Comparison of ENCODE assay signal across 17 mouse cellular contexts in genomic region chr5:113146656-113147055, GRCm38 (mm10).
A peak's percentile ranks its signal among the peaks of the same experiment; 100 is the strongest.
DNase-seq lines count a peak whose midpoint lies in the region; ATAC-seq and TF ChIP-seq lines count a peak whose summit lies in the region.
"Had no signal": no experiment of that assay in that cellular context is flagged by ENCODE, and none has a peak within 500 bp of the region (broad histone marks: within the 10 kb centered on the region; RNA-seq: fewer than 3 reads in every experiment).

No protein-coding gene starts in this region.

- 57% methylated on average over 2 of the region's 2 CpGs for WGBS in embryonic facial prominence, embryonic 13.5 days
- 81% methylated on average over 2 of the region's 2 CpGs for WGBS in embryonic facial prominence, embryonic 10.5 days
- 23% methylated on average over 2 of the region's 2 CpGs for WGBS in liver, adult 2 months
- WGBS in liver, postnatal 0 days (ENCODE audit: insufficient replicate concordance) = 45% methylated on average over 2 of the region's 2 CpGs
- WGBS in stomach, postnatal 0 days = 43% methylated on average over 2 of the region's 2 CpGs
- WGBS in kidney, adult 2 months = 47% methylated on average over 2 of the region's 2 CpGs

- TF ChIP-seq CTCF in liver, adult 2 months (IDR thresholded peaks at IDR 0.05; ENCODE audit: low read depth, low read length) = no peak
- TF ChIP-seq CTCF in liver, postnatal 0 days (IDR thresholded peaks at IDR 0.05; ENCODE audit: low read depth) = no peak
- TF ChIP-seq CTCF in stomach, postnatal 0 days (IDR thresholded peaks at IDR 0.05; ENCODE audit: low read depth) = 0 out of 2 replicates have a peak, but pooled peaks have one; percentile 2
- no peak for TF ChIP-seq CTCF in kidney, adult 2 months (conservative IDR thresholded peaks at IDR 0.05; ENCODE audit: insufficient read depth, insufficient read length, low read depth, low read length)

- no peak for DNase-seq in embryonic facial prominence, embryonic 10.5 days (ENCODE audit: low spot score)
- DNase-seq in liver, adult 2 months (ENCODE audit: extremely low read depth, low read depth, low spot score) = peak; percentile 47
- DNase-seq in liver, postnatal 0 days = no peak
- DNase-seq in stomach, postnatal 0 days (ENCODE audit: low spot score) = no peak
- DNase-seq in kidney, adult 2 months = no peak
- DNase-seq: adrenal gland, postnatal 25 days; cerebellum, adult 11 months; cerebellum, adult 8-10 months; gastrocnemius, postnatal 36 days; heart, adult 11 months had no signal

- no peak for TF ChIP-seq EP300 in liver, postnatal 0 days (IDR thresholded peaks at IDR 0.05; ENCODE audit: low read depth)
- no peak for TF ChIP-seq EP300 in stomach, postnatal 0 days (optimal IDR thresholded peaks at IDR 0.05)

- H3K4me2 ChIP-seq in embryonic facial prominence, embryonic 13.5 days = no peak overlapping the region
- no peak overlapping the region for H3K4me2 ChIP-seq in liver, postnatal 0 days (ENCODE audit: low read depth, low read length)
- H3K4me2 ChIP-seq in stomach, postnatal 0 days (replicated peaks; ENCODE audit: low read depth) = no peak overlapping the region
- H3K4me2 ChIP-seq: embryonic facial prominence, embryonic 15.5 days; hindbrain, embryonic 15.5 days had no signal

- no peaks in the 10 kb centered on the region for H3K36me3 ChIP-seq in embryonic facial prominence, embryonic 13.5 days
- H3K36me3 ChIP-seq in embryonic facial prominence, embryonic 10.5 days (replicated peaks) = no peaks in the 10 kb centered on the region
- H3K36me3 ChIP-seq in liver, adult 2 months (ENCODE audit: control insufficient read depth, insufficient read depth, low read length) = no peaks in the 10 kb centered on the region
- no peaks in the 10 kb centered on the region for H3K36me3 ChIP-seq in liver, postnatal 0 days (replicated peaks; ENCODE audit: insufficient read depth, low read length)
- no peaks in the 10 kb centered on the region for H3K36me3 ChIP-seq in stomach, postnatal 0 days (ENCODE audit: control insufficient read depth, insufficient read depth, low read length)
- H3K36me3 ChIP-seq in kidney, adult 2 months (ENCODE audit: control insufficient read depth, insufficient read depth, low read length) = no peaks in the 10 kb centered on the region
- H3K36me3 ChIP-seq: embryonic facial prominence, embryonic 15.5 days; forebrain, embryonic 10.5 days; hindbrain, embryonic 15.5 days had no signal

- H3K9me3 ChIP-seq in embryonic facial prominence, embryonic 13.5 days = no peaks in the 10 kb centered on the region
- no peaks in the 10 kb centered on the region for H3K9me3 ChIP-seq in embryonic facial prominence, embryonic 10.5 days
- H3K9me3 ChIP-seq in liver, postnatal 0 days (ENCODE audit: low read length) = no peaks in the 10 kb centered on the region
- no peaks in the 10 kb centered on the region for H3K9me3 ChIP-seq in stomach, postnatal 0 days (ENCODE audit: control insufficient read depth, low read length)
- H3K9me3 ChIP-seq: embryonic facial prominence, embryonic 15.5 days; forebrain, embryonic 10.5 days; hindbrain, embryonic 15.5 days had no signal

- no peaks in the 10 kb centered on the region for H3K27me3 ChIP-seq in embryonic facial prominence, embryonic 13.5 days
- H3K27me3 ChIP-seq in embryonic facial prominence, embryonic 10.5 days (replicated peaks; ENCODE audit: low read depth, poor library complexity, severe bottlenecking) = no peaks in the 10 kb centered on the region
- no peaks in the 10 kb centered on the region for H3K27me3 ChIP-seq in liver, adult 2 months (ENCODE audit: control insufficient read depth, insufficient read depth, low read length)
- H3K27me3 ChIP-seq in liver, postnatal 0 days (ENCODE audit: insufficient read depth, low read length) = no peaks in the 10 kb centered on the region
- no peaks in the 10 kb centered on the region for H3K27me3 ChIP-seq in stomach, postnatal 0 days (ENCODE audit: control insufficient read depth, insufficient read depth, low read length)
- H3K27me3 ChIP-seq in kidney, adult 2 months (replicated peaks; ENCODE audit: control insufficient read depth, insufficient read depth, low read length) = no peaks in the 10 kb centered on the region
- H3K27me3 ChIP-seq: embryonic facial prominence, embryonic 15.5 days; hindbrain, embryonic 15.5 days had no signal

- ATAC-seq in embryonic facial prominence, embryonic 13.5 days (ENCODE audit: insufficient number of reproducible peaks, insufficient read depth, low FRiP score, low TSS enrichment, low read depth) = no peak
- no peak for ATAC-seq in liver, postnatal 0 days
- ATAC-seq in stomach, postnatal 0 days (ENCODE audit: low FRiP score, low TSS enrichment) = 0 out of 2 replicates have a peak, but pooled peaks have one; percentile 27
- ATAC-seq: forebrain, embryonic 14.5 days had no signal

- 0 out of 2 replicates have a peak overlapping the region, but pooled peaks have one; percentile 7 for H3K27ac ChIP-seq in embryonic facial prominence, embryonic 13.5 days
- no peak overlapping the region for H3K27ac ChIP-seq in embryonic facial prominence, embryonic 10.5 days (replicated peaks)
- peak overlapping the region; percentile 69 for H3K27ac ChIP-seq in liver, adult 2 months (replicated peaks; ENCODE audit: insufficient read depth, low read depth, low read length)
- no peak overlapping the region for H3K27ac ChIP-seq in liver, postnatal 0 days (ENCODE audit: low read depth)
- 0 out of 2 replicates have a peak overlapping the region, but pooled peaks have one; percentile 9 for H3K27ac ChIP-seq in brown adipose tissue, adult 24 weeks (replicated peaks; ENCODE audit: low read depth, low read length)
- H3K27ac ChIP-seq in stomach, postnatal 0 days (replicated peaks) = no peak overlapping the region
- no peak overlapping the region for H3K27ac ChIP-seq in kidney, adult 2 months (ENCODE audit: insufficient read depth, low read depth, low read length)
- H3K27ac ChIP-seq: hindbrain, embryonic 15.5 days had no signal

- H3K9ac ChIP-seq in embryonic facial prominence, embryonic 13.5 days = no peak overlapping the region
- peak overlapping the region; percentile 10; the same call in 1 of the 2 replicates for H3K9ac ChIP-seq in liver, adult 2 months (ENCODE audit: low read depth, low read length)
- no peak overlapping the region for H3K9ac ChIP-seq in liver, postnatal 0 days (replicated peaks)
- no peak overlapping the region for H3K9ac ChIP-seq in stomach, postnatal 0 days (ENCODE audit: low read length)
- H3K9ac ChIP-seq: embryonic facial prominence, embryonic 15.5 days; hindbrain, embryonic 15.5 days had no signal

- H3K4me3 ChIP-seq in embryonic facial prominence, embryonic 13.5 days = no peak overlapping the region
- no peak overlapping the region for H3K4me3 ChIP-seq in embryonic facial prominence, embryonic 10.5 days
- H3K4me3 ChIP-seq in liver, adult 2 months (ENCODE audit: insufficient read depth, low read depth, low read length) = no peak overlapping the region
- no peak overlapping the region for H3K4me3 ChIP-seq in liver, postnatal 0 days (ENCODE audit: low read depth, low read length)
- no peak overlapping the region for H3K4me3 ChIP-seq in brown adipose tissue, adult 24 weeks (ENCODE audit: insufficient read depth, low read depth, low read length)
- no peak overlapping the region for H3K4me3 ChIP-seq in stomach, postnatal 0 days (ENCODE audit: low read depth, low read length)
- H3K4me3 ChIP-seq in kidney, adult 2 months (ENCODE audit: insufficient read depth, low read depth, low read length) = no peak overlapping the region
- H3K4me3 ChIP-seq: embryonic facial prominence, embryonic 15.5 days; erythroblast, embryonic 14.5 days; forebrain, embryonic 10.5 days; hindbrain, embryonic 15.5 days had no signal

- peaks cover 7% of the 10 kb centered on the region for H3K79me2 ChIP-seq in liver, adult 2 months (ENCODE audit: control insufficient read depth, insufficient read depth, low read length)

- TF ChIP-seq POLR2A in liver, adult 2 months (IDR thresholded peaks at IDR 0.05; ENCODE audit: extremely low read depth, insufficient read depth, low read length) = no peak
- no peak for TF ChIP-seq POLR2A in kidney, adult 2 months (IDR thresholded peaks at IDR 0.05; ENCODE audit: low read depth, low read length)

- H3K4me1 ChIP-seq in embryonic facial prominence, embryonic 13.5 days = peaks cover 45% of the 10 kb centered on the region
- peaks cover 49% of the 10 kb centered on the region for H3K4me1 ChIP-seq in embryonic facial prominence, embryonic 10.5 days
- peaks cover 60% of the 10 kb centered on the region for H3K4me1 ChIP-seq in liver, adult 2 months (ENCODE audit: control insufficient read depth, insufficient read depth, low read length)
- H3K4me1 ChIP-seq in liver, postnatal 0 days (ENCODE audit: insufficient read depth) = peaks cover 27% of the 10 kb centered on the region
- peaks cover 18% of the 10 kb centered on the region for H3K4me1 ChIP-seq in brown adipose tissue, adult 24 weeks (ENCODE audit: control insufficient read depth, insufficient read depth, insufficient read length, low read length)
- peaks cover 5% of the 10 kb centered on the region; the same call in 1 of the 2 replicates for H3K4me1 ChIP-seq in stomach, postnatal 0 days (replicated peaks; ENCODE audit: control insufficient read depth, insufficient read depth)
- no peaks in the 10 kb centered on the region for H3K4me1 ChIP-seq in kidney, adult 2 months (ENCODE audit: control insufficient read depth, insufficient read depth, low read length)

Comparison
In these comparisons a context has a peak if more than half of its experiments do, and no peak if none do; other contexts are left out.
1. H3K27ac ChIP-seq: peak in embryonic facial prominence, embryonic 13.5 days (single experiment), liver, adult 2 months (single experiment) and brown adipose tissue, adult 24 weeks (single experiment); none in embryonic facial prominence, embryonic 10.5 days (single experiment), liver, postnatal 0 days (single experiment), stomach, postnatal 0 days (single experiment) and kidney, adult 2 months (single experiment).